Comparison of ENCODE assay signal across 12 mouse cellular contexts in genomic region chr17:72237315-72237714, GRCm38 (mm10).
DNase-seq lines count a peak whose midpoint lies in the region; ATAC-seq lines count a peak whose summit lies in the region.
"Had no signal": no experiment of that assay in that cellular context is flagged by ENCODE, and none has a peak within 500 bp of the region (broad histone marks: within the 10 kb centered on the region; RNA-seq: fewer than 3 reads in every experiment).

No protein-coding gene starts in this region.

- no peak overlapping the region for H3K9ac ChIP-seq in midbrain, embryonic 15.5 days

- H3K27ac ChIP-seq in heart, embryonic 10.5 days = no peak overlapping the region
- no peak overlapping the region for H3K27ac ChIP-seq in midbrain, embryonic 15.5 days

- no peaks in the 10 kb centered on the region for H3K27me3 ChIP-seq in heart, embryonic 10.5 days (ENCODE audit: insufficient read depth, poor library complexity, severe bottlenecking)
- no peaks in the 10 kb centered on the region for H3K27me3 ChIP-seq in midbrain, embryonic 15.5 days (replicated peaks)

- no peaks in the 10 kb centered on the region for H3K4me1 ChIP-seq in heart, embryonic 10.5 days
- H3K4me1 ChIP-seq in midbrain, embryonic 15.5 days = no peaks in the 10 kb centered on the region

- H3K4me2 ChIP-seq in midbrain, embryonic 15.5 days = no peak overlapping the region
- H3K4me2 ChIP-seq: liver, embryonic 11.5 days had no signal

- ATAC-seq in midbrain, embryonic 15.5 days (replicated peaks) = peak; percentile 50

- H3K36me3 ChIP-seq in heart, embryonic 10.5 days = no peaks in the 10 kb centered on the region
- H3K36me3 ChIP-seq in midbrain, embryonic 15.5 days (replicated peaks) = no peaks in the 10 kb centered on the region

- no peaks in the 10 kb centered on the region for H3K9me3 ChIP-seq in heart, embryonic 10.5 days
- H3K9me3 ChIP-seq in midbrain, embryonic 15.5 days = 0 out of 2 replicates have a peak, but pooled peaks cover 3% of the 10 kb centered on the region

- DNase-seq in heart, adult 11 months = peak; percentile 64
- no peak for DNase-seq in heart, embryonic 10.5 days (ENCODE audit: low spot score)
- peak; percentile 4 to 6 for DNase-seq in lung, adult 18-20 months
- no peak for DNase-seq in lung, postnatal 4 days
- peak; percentile 44 for DNase-seq in adrenal gland, postnatal 25 days
- DNase-seq in spleen, postnatal 10 days (ENCODE audit: low spot score in 2 of 2) = no peak
- no peak for DNase-seq in kidney, adult 18-20 months
- DNase-seq: kidney, adult 2 months; spleen, adult 18-20 months had no signal

- 91% methylated on average over 1 of the region's 1 CpGs for WGBS in heart, embryonic 10.5 days
- 49% methylated on average over 1 of the region's 1 CpGs for WGBS in midbrain, embryonic 15.5 days

- H3K4me3 ChIP-seq in heart, embryonic 10.5 days = no peak overlapping the region
- no peak overlapping the region for H3K4me3 ChIP-seq in midbrain, embryonic 15.5 days
- H3K4me3 ChIP-seq: myocyte had no signal

Comparison
In these comparisons a context has a peak if more than half of its experiments do, and no peak if none do; other contexts are left out.
1. DNase-seq: peak in heart, adult 11 months (single experiment), lung, adult 18-20 months (2 of 2) and adrenal gland, postnatal 25 days (single experiment); none in heart, embryonic 10.5 days (single experiment), lung, postnatal 4 days (0 of 2), spleen, postnatal 10 days (0 of 2) and kidney, adult 18-20 months (single experiment).